Mouse (Mus musculus): ENCODE results near the gene Rps6.

DNA sequence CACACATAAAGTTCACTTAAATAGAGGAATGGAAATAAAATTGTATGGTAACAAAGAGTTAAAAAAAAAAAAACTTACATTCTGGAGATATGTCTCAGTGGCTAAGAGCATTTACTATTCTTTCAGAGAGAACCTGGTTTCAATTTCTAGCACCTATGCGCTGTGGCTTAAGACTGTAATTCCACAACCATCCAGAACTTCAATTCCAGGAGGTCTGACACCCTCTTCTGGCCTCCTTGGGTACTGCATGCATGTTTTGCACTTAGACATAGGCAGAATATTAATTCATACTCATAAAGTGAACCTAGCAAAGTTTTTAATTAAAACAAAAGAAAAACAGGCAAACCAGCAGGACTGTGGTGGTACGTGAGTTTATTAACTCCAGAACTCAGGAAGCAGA, 34.0 kb downstream of the Rps6 start:
- TF ChIP-seq CTCF (IDR thresholded peaks at IDR 0.05; ENCODE audit: borderline replicate concordance, control insufficient read depth, extremely low read depth, insufficient read depth, low read length, poor library complexity) (no peak), POLR2A (IDR thresholded peaks at IDR 0.05; ENCODE audit: control insufficient read depth, extremely low read depth, insufficient read depth, low read length, poor library complexity) (no peak)

Data from thymus, adult 2 months (tissue).